Mouse (Mus musculus): Measurements from ENCODE around the gene Zwilch. TPM values are rescaled to one million over a fixed set of nuclear protein-coding genes. Genes with fewer than 3 reads are reported as not detected.
A peak's percentile ranks its signal among the peaks of the same experiment; 100 is the strongest.

Gene Zwilch
- total and polyA plus RNA-seq, 3 experiments: 49.3 to 74.1 (median 72.8) TPM

GRCm38 (mm10) chr9:64098282-64098681 is 74.6 kb downstream of the Zwilch start:
- dilution Hi-C loops (cut with MboI; ENCODE audit: extremely low pct_ligation_motif_present, extremely low pct_unique_long_range_greater_than_20kb, low sequenced_read_pairs) (no loop called here), in situ Hi-C loops (cut with MboI; ENCODE audit: low pct_ligation_motif_present, low pct_unique_long_range_greater_than_20kb, low sequenced_read_pairs) (loop anchor here (5.0 kb wide), 1 partner anchor 181 kb away; no protein-coding TSS in a partner anchor)
- Histone ChIP-seq H3K4me2 (ENCODE audit: insufficient read depth, low read depth, poor library complexity, severe bottlenecking) (no peak overlapping the region), H3K4me1 (ENCODE audit: control insufficient read depth in 1 of 2, insufficient read depth in 2 of 2) (no peaks in the 10 kb centered on the region; a peak in 1 of 4 replicates), H3K79me2 (replicated peaks; ENCODE audit: control insufficient read depth, extremely low read depth, insufficient read depth, poor library complexity, severe bottlenecking) (no peaks in the 10 kb centered on the region), H3K4me3 (replicated peaks in 1 of 3; ENCODE audit: low read depth in 2 of 3, low read length in 2 of 3, poor library complexity in 1 of 3) (no peak overlapping the region), H3K27ac (ENCODE audit: insufficient read depth, low read depth) (no peak overlapping the region), H3K9ac (ENCODE audit: insufficient read depth, low read depth) (no peak overlapping the region), H3K27me3 (replicated peaks) (no peaks in the 10 kb centered on the region), H3K9me3 (replicated peaks; ENCODE audit: low read length) (no peaks in the 10 kb centered on the region), H3K36me3 (replicated peaks in 1 of 2; ENCODE audit: control insufficient read depth in 1 of 2, insufficient read depth in 1 of 2, low read length in 1 of 2) (no peaks in the 10 kb centered on the region)
- TF ChIP-seq IRF4 (IDR thresholded peaks at IDR 0.05; ENCODE audit: low read depth, low read length): no peak
- TF ChIP-seq JUND (conservative IDR thresholded peaks at IDR 0.05; ENCODE audit: low read depth, low read length): no peak
- no peak for TF ChIP-seq POLR2A (IDR thresholded peaks at IDR 0.05; ENCODE audit: low read depth, low read length)
- TF ChIP-seq RAD21 (IDR thresholded peaks at IDR 0.05; ENCODE audit: low read depth, low read length): peak; percentile 25
- TF ChIP-seq ETS1 (conservative IDR thresholded peaks at IDR 0.05; ENCODE audit: low read depth, low read length): no peak
- TF ChIP-seq CTCF (conservative IDR thresholded peaks at IDR 0.05 in 1 of 2, IDR thresholded peaks at IDR 0.05 in 1 of 2; ENCODE audit: low read depth in 2 of 2, low read length in 2 of 2): peak in 1 of 2 experiments; percentile 32; a peak in 2 of 4 replicates
- TF ChIP-seq USF1 (IDR thresholded peaks at IDR 0.05; ENCODE audit: low read depth, low read length): no peak
- no peak for TF ChIP-seq E2F4 (IDR thresholded peaks at IDR 0.05; ENCODE audit: insufficient replicate concordance, low read depth, low read length)
- TF ChIP-seq ZC3H11A (IDR thresholded peaks at IDR 0.05; ENCODE audit: low read depth, low read length): no peak
- no peak for TF ChIP-seq SIN3A (IDR thresholded peaks at IDR 0.05; ENCODE audit: low read length)
- no peak for TF ChIP-seq HCFC1 (IDR thresholded peaks at IDR 0.05; ENCODE audit: low read depth, low read length)
- no peak for TF ChIP-seq TCF12 (IDR thresholded peaks at IDR 0.05; ENCODE audit: low read depth, low read length)
- TF ChIP-seq RCOR1 (conservative IDR thresholded peaks at IDR 0.05; ENCODE audit: low read depth, low read length): no peak
- no peak for DNase-seq (ENCODE audit: extremely low read depth)

- Histone ChIP-seq H3K4me3 (replicated peaks in 1 of 3; ENCODE audit: low read depth in 2 of 3, low read length in 2 of 3, poor library complexity in 1 of 3) (no peak overlapping the region), H3K79me2 (replicated peaks; ENCODE audit: control insufficient read depth, extremely low read depth, insufficient read depth, poor library complexity, severe bottlenecking) (no peaks in the 10 kb centered on the region), H3K9ac (ENCODE audit: insufficient read depth, low read depth) (no peak overlapping the region), H3K4me2 (ENCODE audit: insufficient read depth, low read depth, poor library complexity, severe bottlenecking) (no peak overlapping the region), H3K9me3 (replicated peaks; ENCODE audit: low read length) (peaks cover 3% of the 10 kb centered on the region), H3K27me3 (replicated peaks) (no peaks in the 10 kb centered on the region), H3K27ac (ENCODE audit: insufficient read depth, low read depth) (no peak overlapping the region), H3K36me3 (replicated peaks in 1 of 2; ENCODE audit: control insufficient read depth in 1 of 2, insufficient read depth in 1 of 2, low read length in 1 of 2) (no peaks in the 10 kb centered on the region), H3K4me1 (ENCODE audit: control insufficient read depth in 1 of 2, insufficient read depth in 2 of 2) (peaks cover 2 to 8% of the 10 kb centered on the region in 2 experiments; a peak in 1 of 4 replicates)
- in situ Hi-C loops (cut with MboI; ENCODE audit: low pct_ligation_motif_present, low pct_unique_long_range_greater_than_20kb, low sequenced_read_pairs) (no loop called here), dilution Hi-C loops (cut with MboI; ENCODE audit: extremely low pct_ligation_motif_present, extremely low pct_unique_long_range_greater_than_20kb, low sequenced_read_pairs) (no loop called here)
- TF ChIP-seq IRF4 (IDR thresholded peaks at IDR 0.05; ENCODE audit: low read depth, low read length) (no peak), MAX (IDR thresholded peaks at IDR 0.05; ENCODE audit: low read length) (no peak), SMC3 (IDR thresholded peaks at IDR 0.05; ENCODE audit: low read depth, low read length) (no peak), JUN (IDR thresholded peaks at IDR 0.05; ENCODE audit: insufficient read depth, low read depth, low read length) (no peak), ETS1 (conservative IDR thresholded peaks at IDR 0.05; ENCODE audit: low read depth, low read length) (no peak), KAT2A (IDR thresholded peaks at IDR 0.05; ENCODE audit: insufficient replicate concordance, low read length) (no peak), PAX5 (IDR thresholded peaks at IDR 0.05; ENCODE audit: low read length) (no peak), TCF12 (IDR thresholded peaks at IDR 0.05; ENCODE audit: low read depth, low read length) (no peak), ZC3H11A (IDR thresholded peaks at IDR 0.05; ENCODE audit: low read depth, low read length) (no peak), MXI1 (IDR thresholded peaks at IDR 0.05; ENCODE audit: low read depth, low read length) (no peak), SIN3A (IDR thresholded peaks at IDR 0.05; ENCODE audit: low read length) (no peak), E2F4 (IDR thresholded peaks at IDR 0.05; ENCODE audit: insufficient replicate concordance, low read depth, low read length) (no peak), ZNF384 (IDR thresholded peaks at IDR 0.05; ENCODE audit: low read depth, low read length) (no peak), CHD2 (IDR thresholded peaks at IDR 0.05; ENCODE audit: low read length) (no peak), GABPA (IDR thresholded peaks at IDR 0.05; ENCODE audit: insufficient replicate concordance, low read depth, low read length) (no peak), UBTF (IDR thresholded peaks at IDR 0.05; ENCODE audit: low read depth, low read length) (no peak)
- no peak for DNase-seq (ENCODE audit: extremely low read depth)
Measured at GRCm38 (mm10) chr9:64094083-64094482, 78.8 kb downstream of the Zwilch start.
